Mouse (Mus musculus) WW6 (cell line): Measurements from ENCODE around the gene Cry2.

Experiments used
- DNase-seq: peaks from one replicate; pipeline ENCODE4 v3.0.0-alpha.2; 2013; ENCODE audit warnings: low read depth, low spot score

The Cry2 gene

GRCm38 (mm10) chr2:92370821-92371805 is 62.7 kb downstream of the Cry2 start:
- DNase-seq, result peak; percentile 82

DNA sequence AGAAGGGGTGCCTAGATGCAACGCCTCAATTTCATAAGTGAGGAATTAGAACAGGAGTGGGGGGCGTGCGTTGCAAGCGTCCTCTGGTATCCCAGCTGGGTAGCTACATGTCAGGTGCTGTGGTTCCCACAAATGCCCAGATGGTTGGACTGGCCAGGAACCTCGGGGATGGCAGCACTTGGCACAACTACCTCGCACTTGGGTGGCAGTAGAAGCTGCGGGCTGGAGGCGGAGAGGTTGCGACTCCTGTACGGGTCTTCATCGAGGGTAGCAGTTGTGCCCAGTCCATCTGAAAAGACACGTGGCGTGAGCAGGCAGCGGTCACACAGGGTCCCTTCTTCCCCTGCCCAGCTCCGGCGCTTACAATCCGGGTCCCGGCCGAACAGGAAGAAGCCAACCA is 63.5 kb downstream of the Cry2 start:
- DNase-seq, result no peak

DNA sequence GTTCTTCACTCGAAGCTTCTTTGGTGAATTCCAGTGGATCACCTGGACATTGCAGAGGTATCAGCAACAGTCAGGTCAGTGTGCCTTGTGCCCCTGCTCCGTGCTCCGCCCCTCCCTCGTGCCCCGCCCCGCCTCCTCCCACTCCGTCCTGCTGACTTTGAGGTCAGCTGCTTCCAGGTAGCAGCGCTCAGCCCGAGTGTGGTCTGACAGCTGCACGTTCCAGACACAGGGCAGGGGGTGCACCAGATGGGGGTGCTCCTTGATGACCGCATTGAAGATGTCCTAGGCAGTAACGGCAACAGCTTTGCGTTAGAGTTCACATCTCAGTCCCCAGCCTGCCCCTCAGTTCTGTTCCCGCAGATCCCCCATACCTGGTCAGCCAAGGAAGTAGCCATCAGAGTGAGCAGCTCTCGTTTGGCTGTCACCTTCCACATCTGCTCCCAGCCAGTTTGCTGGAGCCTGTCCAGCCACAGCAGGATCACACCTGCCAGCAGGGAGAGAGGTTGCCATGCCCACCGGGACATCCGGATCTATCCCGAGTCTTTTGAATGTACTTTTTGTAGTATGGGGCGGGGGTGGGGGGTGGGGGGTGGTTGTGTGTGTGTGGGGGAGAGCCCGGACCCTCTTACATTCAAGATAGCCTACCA is 66.3 kb downstream of the Cry2 start:
- DNase-seq, result no peak

DNA sequence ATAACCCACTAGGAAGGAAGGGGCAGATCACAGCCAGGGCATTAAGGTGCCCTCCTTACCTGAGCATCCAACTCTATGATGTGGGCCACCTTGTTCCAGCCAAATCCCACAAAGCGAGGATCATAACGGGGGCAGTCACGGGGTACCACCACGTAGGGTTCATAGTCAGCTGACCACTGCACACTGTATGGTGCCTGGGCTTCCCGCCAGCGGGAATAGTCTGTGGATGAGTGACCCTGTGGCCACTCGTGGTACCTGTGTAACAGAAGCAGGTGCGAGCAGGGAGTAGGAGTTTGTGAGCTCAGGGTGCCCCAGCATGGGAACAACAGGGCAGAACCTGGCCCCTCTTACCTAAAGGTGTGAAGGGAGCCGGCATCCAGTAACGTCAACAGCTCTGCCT is 68.3 kb downstream of the Cry2 start:
- DNase-seq, result no peak

GRCm38 (mm10) chr2:92364086-92364485 is 69.8 kb downstream of the Cry2 start:
- no peak for DNase-seq

DNA sequence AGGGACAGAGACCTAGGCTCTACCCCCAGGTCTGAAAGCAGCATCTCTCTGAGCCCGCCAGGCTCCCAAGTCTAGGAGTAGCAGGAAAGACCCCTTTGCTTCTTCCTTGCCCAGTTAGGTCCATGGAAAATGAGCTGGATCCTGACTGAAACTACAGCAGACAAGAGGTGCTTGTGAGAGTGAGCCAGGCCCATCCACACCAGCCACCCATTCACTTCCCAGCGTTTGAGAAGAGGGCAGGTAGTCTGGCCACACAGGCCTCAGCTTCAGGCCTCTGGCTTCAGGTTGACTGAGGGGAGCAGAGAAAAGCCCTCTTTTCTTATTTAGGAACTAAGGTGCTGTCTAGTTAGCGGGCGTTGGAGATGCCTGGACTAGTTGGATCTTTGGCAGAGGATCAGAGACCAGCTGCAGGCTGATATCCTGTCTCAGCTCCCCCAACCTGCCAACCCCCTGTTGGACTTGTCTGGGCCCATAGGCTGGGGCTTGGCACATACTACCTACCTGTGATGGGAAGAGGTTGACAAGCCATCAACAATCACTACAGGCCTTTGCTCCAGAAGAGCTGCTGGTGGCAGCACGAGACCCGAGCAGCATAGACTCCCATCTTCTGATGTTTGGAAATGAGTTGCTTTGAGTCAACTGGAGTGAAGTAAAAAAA is 71.1 kb downstream of the Cry2 start:
- no peak for DNase-seq

DNA sequence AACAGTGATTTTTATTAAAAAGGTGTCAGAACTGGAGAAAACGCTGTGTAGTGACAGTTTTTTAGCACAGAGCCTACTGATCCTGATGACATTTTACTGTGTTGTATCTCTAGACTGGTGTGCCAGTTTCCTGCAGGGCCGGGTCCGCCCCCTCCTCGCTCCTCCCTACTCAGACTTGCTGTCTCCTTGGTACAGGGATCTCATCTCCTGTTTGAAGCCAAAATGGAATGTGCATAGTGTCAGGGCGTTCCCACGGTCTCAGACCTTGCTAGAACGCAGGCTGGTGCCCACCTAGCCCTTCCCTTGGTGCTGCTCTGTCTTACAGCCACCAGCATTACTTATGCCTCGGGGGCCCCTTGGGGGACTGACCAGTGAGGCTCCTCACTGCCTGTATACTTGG is 72.0 kb downstream of the Cry2 start:
- no peak for DNase-seq

DNA sequence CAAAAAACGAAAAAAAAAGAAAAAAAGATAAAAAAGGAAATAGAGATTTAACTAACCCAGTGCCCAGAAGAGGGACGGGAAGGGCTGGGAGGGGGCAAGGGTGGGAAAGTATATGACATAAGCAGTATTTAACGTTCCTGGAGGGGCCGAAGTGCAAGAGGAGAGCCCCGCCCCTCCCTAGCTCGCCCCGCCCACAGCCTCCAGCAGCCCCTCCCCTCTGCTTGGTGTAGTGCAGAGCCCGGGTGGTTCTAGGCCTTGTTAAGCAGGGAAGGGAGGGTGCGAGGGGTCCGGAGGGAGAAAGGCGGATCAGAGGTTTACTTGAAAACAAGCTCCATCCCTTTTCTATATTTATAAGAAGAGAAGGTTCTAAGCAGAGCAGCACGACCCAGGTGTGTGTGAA is 73.0 kb downstream of the Cry2 start:
- DNase-seq, result no peak

DNA sequence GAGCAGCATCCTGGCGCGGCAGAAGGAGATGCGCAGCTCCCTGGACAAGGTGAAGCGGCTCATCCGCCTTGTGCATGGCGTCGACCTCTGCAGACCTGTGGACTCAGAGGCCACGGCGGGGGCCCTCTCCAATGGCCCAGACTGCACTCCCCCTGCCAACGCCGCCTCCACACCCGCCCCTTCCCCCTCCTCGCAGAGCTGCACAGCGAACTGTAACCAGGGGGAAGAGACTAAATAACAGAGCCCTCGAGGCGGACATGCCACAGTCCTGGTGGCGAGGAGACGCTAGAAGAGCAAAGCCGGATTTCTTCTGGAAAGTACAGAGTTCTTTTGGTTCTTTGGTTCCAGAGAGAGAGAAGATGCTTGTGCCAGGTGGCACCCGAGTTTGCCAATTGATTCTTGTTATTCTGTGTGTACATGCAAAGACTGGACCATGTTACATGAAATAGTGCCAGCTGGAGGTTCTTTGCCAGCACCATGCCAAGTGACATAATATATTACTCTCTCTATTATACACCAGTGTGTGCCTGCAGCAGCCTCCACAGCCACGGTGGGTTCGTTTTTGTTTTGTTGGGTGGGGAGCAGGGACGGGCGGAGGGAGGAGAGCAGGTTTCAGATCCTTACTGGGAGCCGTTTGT is 73.5 kb downstream of the Cry2 start:
- no peak for DNase-seq

DNA sequence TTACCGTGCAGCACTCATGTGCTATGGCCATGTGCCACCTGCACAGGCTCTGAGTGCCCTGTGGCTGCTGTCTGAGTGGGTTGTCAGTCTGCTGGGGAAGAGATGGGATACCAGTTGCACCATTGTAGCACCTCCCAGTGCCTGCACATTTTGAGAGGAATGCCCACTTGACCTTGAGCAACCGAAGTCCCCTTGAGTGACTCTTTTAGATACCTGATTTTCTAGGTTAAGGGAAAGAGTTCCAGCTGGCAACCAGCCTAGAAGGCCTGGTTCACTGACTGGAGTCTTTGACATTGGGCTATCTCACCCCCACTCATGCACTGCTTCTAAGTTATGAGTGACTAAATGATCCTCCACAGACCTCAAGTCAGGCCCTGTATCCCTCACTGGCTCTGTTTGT is 74.5 kb downstream of the Cry2 start:
- DNase-seq, result no peak

- DNase-seq, result no peak
These were observed 79.6 kb downstream of the Cry2 start for GRCm38 (mm10) chr2:92354224-92354623.
